Mouse (Mus musculus): ENCODE data around the gene Unk.

GRCm38 (mm10) chr11:115992098-115992497 lies 38.0 kb upstream of the Unk start:
- TF ChIP-seq POLR2A (IDR thresholded peaks at IDR 0.05; ENCODE audit: control insufficient read depth, extremely low read depth, insufficient read depth, low read length, poor library complexity) (no peak), CTCF (IDR thresholded peaks at IDR 0.05; ENCODE audit: borderline replicate concordance, control insufficient read depth, extremely low read depth, insufficient read depth, low read length, poor library complexity) (no peak)

Data from thymus, adult 2 months (tissue).